Mouse (Mus musculus): ENCODE measurements at regions not wholly inside any gene's neighbourhood (a gene's known extent, or its start where the extent isn't known, plus 50 kb on each side); places are given as distances from the start of the nearest gene placed in this dataset.
A peak's percentile ranks its signal among the peaks of the same experiment; 100 is the strongest.
"Not testable (repeated sequence)": the region's sequence is repeated elsewhere in the genome, so short reads cannot be mapped to it uniquely, and the experiment has no call there.

- no peak for DNase-seq (ENCODE audit: low read depth)
These were observed 59.8 kb upstream of the Tnfrsf21 start for GRCm38 (mm10) chr17:42956588-42956987.

DNA sequence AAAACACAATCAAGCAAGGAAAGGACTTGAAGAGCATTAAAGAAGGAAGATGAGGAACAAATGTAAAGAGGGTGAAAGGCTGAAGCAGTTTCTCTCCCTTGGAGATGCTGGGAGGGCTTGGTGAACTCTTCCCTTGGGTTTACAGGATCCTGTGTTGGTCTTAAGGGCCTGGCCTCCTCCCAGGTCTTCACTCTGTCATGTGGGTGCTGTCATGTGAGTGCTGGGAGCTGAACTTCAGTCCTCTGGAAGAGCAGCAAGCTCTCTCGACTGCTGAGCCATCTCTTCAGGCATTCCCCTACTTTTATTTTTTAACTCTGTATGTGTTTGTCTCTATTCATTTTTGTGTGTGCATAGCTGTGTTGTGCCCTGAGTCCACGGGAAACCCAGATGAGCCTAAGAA is 61.6 kb upstream of the Tnfrsf21 start:
- DNase-seq (ENCODE audit: low read depth) = no peak

- DNase-seq (ENCODE audit: low read depth) = no peak
These were observed 68.0 kb upstream of the Cd2ap start for GRCm38 (mm10) chr17:42944453-42944852.

DNA sequence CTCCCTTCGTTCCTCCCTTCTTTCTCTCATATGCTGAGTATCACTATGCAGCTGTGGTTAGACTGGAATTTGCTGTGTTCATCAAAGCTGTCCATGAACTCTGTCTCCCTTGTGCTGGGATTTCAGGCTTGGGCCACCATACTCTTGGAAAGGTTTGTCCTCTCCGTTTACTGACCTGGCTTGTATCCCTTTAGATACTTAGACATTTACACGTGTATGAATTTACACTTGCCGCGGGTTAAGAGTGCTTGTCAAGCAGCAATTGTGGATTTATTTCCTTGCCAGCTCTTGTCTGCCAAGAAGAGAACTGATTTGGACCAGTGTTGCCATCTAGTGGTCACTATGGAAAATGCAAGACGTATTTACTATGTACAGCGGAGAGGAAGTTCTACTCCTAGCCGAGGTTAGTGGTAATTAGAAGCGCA is 66.8 kb upstream of the Cd2ap start:
- DNase-seq (ENCODE audit: low read depth) = peak; percentile 77

- no peak for DNase-seq (ENCODE audit: low read depth)
These were observed 63.0 kb upstream of the Cd2ap start for GRCm38 (mm10) chr17:42939476-42939875.

DNA sequence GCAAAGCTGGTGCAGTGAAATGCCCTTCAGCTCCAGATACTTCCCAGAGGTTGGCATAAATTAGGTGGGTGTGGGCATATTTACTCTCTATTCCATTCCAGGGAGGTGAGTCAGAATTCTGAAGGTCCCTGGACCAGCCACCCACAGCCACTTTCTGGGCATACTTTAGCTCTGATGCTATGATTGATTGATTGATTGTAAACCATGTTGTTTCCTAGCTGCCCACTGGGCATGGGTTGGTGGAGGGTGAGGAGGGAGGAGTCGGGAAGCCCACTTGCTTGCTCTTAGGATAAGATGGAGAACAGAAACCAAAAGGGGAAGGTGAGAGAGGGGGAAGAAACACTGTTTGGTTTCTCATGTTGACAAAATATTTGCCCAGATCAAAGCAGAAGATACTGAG is 62.1 kb upstream of the Cd2ap start:
- DNase-seq (ENCODE audit: low read depth) = no peak

DNA sequence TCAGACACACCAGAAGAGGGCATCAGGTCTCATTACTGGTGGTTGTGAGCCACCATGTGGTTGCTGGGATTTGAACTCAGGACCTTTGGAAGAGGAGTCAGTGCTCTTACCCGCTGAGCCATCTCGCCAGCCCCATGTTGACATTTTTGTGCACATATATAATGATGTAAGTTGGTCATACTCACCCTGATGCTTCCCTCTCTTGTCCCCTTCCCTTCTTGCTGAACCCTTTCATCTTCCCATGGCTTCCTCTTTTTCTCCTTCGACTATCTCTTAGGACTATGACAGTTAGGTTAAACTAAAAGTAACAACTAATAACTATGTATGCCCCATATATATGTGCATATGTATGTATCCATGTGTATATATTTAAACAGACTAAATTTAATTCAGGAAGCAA is 61.0 kb upstream of the Cd2ap start:
- DNase-seq (ENCODE audit: low read depth) = not testable (repeated sequence)

- no peak for DNase-seq (ENCODE audit: low read depth)
These were observed 57.6 kb upstream of the Cd2ap start for GRCm38 (mm10) chr17:42934068-42934467.

DNA sequence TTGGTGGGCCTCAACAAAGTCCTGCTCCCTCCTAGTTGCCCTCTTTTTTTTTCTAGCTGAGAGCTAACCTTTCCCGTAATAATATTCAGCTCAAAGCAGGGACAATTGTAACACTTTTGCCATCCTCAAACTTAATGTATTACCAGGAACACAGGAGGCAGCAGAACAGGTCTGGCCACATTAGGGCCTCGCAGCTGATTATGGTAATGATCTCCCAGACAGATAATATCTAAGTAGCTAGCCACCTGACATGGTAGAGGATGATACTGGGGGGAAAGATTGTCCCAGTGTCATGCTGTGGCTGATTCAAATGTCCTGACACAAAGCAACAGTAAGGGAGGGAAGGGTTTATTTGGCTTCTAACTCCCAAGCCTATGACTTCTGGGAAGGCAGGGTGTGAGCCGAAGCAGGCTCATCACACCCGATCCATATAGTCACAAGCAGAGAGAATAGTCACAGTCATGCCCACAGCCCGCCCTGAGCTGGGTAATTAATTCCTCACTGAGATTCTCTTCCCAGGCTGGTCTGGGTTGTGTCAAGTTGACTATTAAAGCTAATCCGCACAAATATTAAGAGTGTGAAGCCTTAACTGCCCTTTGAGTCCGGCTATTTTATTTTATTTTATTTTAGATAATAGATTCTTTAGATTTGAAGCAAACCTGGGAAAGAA is 57.0 kb upstream of the Cd2ap start:
- no peak for DNase-seq (ENCODE audit: low read depth)

DNA sequence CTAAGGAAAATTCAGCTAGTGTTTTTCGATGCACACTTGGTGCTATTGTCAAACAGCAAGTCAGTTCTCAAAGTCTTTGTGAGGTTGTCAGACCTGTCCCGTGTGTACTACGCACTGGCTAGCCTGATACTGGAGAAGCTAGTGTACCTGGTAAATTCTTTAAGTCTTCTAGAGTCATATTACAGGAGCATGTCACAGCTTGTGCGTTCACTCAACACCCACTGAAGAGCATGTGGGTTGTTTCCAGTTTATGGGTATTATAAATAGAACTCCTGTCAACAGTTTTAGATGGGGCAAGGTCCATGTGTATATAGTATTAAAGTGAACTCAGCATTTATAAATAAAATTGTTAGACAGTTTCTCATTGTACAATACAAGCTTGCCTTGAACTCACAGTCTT is 50.9 kb upstream of the Cd2ap start:
- no peak for DNase-seq (ENCODE audit: low read depth)
